Mouse (Mus musculus) stomach, postnatal 0 days (tissue): ENCODE measurements around the gene Pold3.

Experiments
- CTCF ChIP-seq: IDR thresholded peaks from 2 replicates; pipeline ENCODE4 v1.5.1; 2016; ENCODE audit warnings: antibody characterized with exemption, low read depth, mild to moderate bottlenecking, moderate library complexity
- EP300 ChIP-seq: optimal IDR thresholded peaks from 2 replicates; pipeline ENCODE3; 2016; ENCODE audit warnings: antibody characterized with exemption

GRCm38 (mm10) chr7:100125166-100125565 is 3.8 kb upstream of the Pold3 start:
- TF ChIP-seq CTCF (no peak), EP300 (no peak)
